In genomic region chr5:43621575-43622299, GRCm38 (mm10) we compare ENCODE assay signal across 12 mouse cellular contexts. TPM values are rescaled to one million over a fixed set of nuclear protein-coding genes. Genes with fewer than 3 reads are reported as not detected.
DNase-seq lines count a peak whose midpoint lies in the region; ATAC-seq and TF ChIP-seq lines count a peak whose summit lies in the region.
"Had no signal": no experiment of that assay in that cellular context is flagged by ENCODE, and none has a peak within 500 bp of the region (broad histone marks: within the 10 kb centered on the region; RNA-seq: fewer than 3 reads in every experiment).

No protein-coding gene starts in this region.

- intact Hi-C loops in heart, postnatal 25 days (cut with DNase I) = no loop called here
- intact Hi-C loops in heart, postnatal 10 days (cut with DNase I) = no loop called here

- peak; percentile 27 to 30 for DNase-seq in kidney, postnatal 4 days
- peak; percentile 62 for DNase-seq in right cerebral cortex, postnatal 4 days
- no peak for DNase-seq in right cerebral cortex, postnatal 36 days (ENCODE audit: low spot score in 2 of 2)
- peak; percentile 62 for DNase-seq in hindbrain, postnatal 0 days (ENCODE audit: low spot score)
- no peak for DNase-seq in heart, postnatal 25 days (ENCODE audit: low spot score)
- DNase-seq in heart, postnatal 10 days = no peak
- DNase-seq: adrenal gland, postnatal 10 days; cerebellum, adult 2 months; thymus, postnatal 14 days had no signal

- no peaks in the 10 kb centered on the region for H3K27me3 ChIP-seq in kidney, embryonic 16.5 days (ENCODE audit: insufficient read depth, low read length)
- H3K27me3 ChIP-seq in hindbrain, postnatal 0 days (ENCODE audit: insufficient read depth, low read length) = no peaks in the 10 kb centered on the region
- H3K27me3 ChIP-seq: embryonic facial prominence, embryonic 12.5 days; limb, embryonic 15.5 days had no signal

- WGBS in kidney, embryonic 16.5 days = 72% methylated on average over 7 of the region's 7 CpGs
- 40% methylated on average over 7 of the region's 7 CpGs for WGBS in hindbrain, postnatal 0 days

- H3K4me1 ChIP-seq in kidney, embryonic 16.5 days (ENCODE audit: insufficient read depth, low read length) = no peaks in the 10 kb centered on the region
- H3K4me1 ChIP-seq in hindbrain, postnatal 0 days (ENCODE audit: insufficient read depth, low read length) = no peaks in the 10 kb centered on the region; the same call in 1 of the 2 replicates
- H3K4me1 ChIP-seq: embryonic facial prominence, embryonic 12.5 days had no signal

- H3K9me3 ChIP-seq in kidney, embryonic 16.5 days (ENCODE audit: low read length) = no peaks in the 10 kb centered on the region
- no peaks in the 10 kb centered on the region for H3K9me3 ChIP-seq in hindbrain, postnatal 0 days (ENCODE audit: low read length)
- H3K9me3 ChIP-seq: embryonic facial prominence, embryonic 12.5 days; limb, embryonic 15.5 days had no signal

- no peak overlapping the region for H3K4me2 ChIP-seq in kidney, embryonic 16.5 days (replicated peaks; ENCODE audit: low read depth, low read length)
- H3K4me2 ChIP-seq in hindbrain, postnatal 0 days (ENCODE audit: low read depth, low read length) = no peak overlapping the region
- H3K4me2 ChIP-seq: embryonic facial prominence, embryonic 12.5 days; limb, embryonic 15.5 days had no signal

- no peak for ATAC-seq in kidney, embryonic 16.5 days (ENCODE audit: low FRiP score, low TSS enrichment)
- ATAC-seq in hindbrain, postnatal 0 days = peak; percentile 56; the same call in 1 of the 2 replicates

- no peak overlapping the region for H3K27ac ChIP-seq in kidney, embryonic 16.5 days (ENCODE audit: low read length)
- peak overlapping the region; percentile 22; the same call in 1 of the 2 replicates for H3K27ac ChIP-seq in hindbrain, postnatal 0 days
- H3K27ac ChIP-seq: embryonic facial prominence, embryonic 12.5 days; limb, embryonic 15.5 days had no signal

- H3K36me3 ChIP-seq in kidney, embryonic 16.5 days (ENCODE audit: insufficient read depth, low read length) = no peaks in the 10 kb centered on the region
- H3K36me3 ChIP-seq in hindbrain, postnatal 0 days (ENCODE audit: insufficient read depth, low read length) = no peaks in the 10 kb centered on the region
- H3K36me3 ChIP-seq: embryonic facial prominence, embryonic 12.5 days; limb, embryonic 15.5 days had no signal

- H3K9ac ChIP-seq in kidney, embryonic 16.5 days (replicated peaks; ENCODE audit: low read length) = no peak overlapping the region
- no peak overlapping the region for H3K9ac ChIP-seq in hindbrain, postnatal 0 days (replicated peaks; ENCODE audit: low read length)
- H3K9ac ChIP-seq: embryonic facial prominence, embryonic 12.5 days; limb, embryonic 15.5 days had no signal

- H3K4me3 ChIP-seq in kidney, embryonic 16.5 days (ENCODE audit: low read length) = no peak overlapping the region
- H3K4me3 ChIP-seq in hindbrain, postnatal 0 days (ENCODE audit: low read length) = no peak overlapping the region
- H3K4me3 ChIP-seq: embryonic facial prominence, embryonic 12.5 days; limb, embryonic 15.5 days had no signal

- peak; percentile 46 for TF ChIP-seq CTCF in hindbrain, postnatal 0 days (IDR thresholded peaks at IDR 0.05; ENCODE audit: low read depth)

RNA-seq across cellular contexts. Expression of gene Cc2d2a, which starts 40.4 kb away (rescaled TPM):
- polyA plus RNA-seq in kidney, embryonic 16.5 days (2015; fragmentation: Nextera tagmentation; extraction: Ambion mirVana) = 14.6 and 16.2 TPM in 2 replicates
- 5.6 and 6.6 TPM in 2 replicates for total RNA-seq in hindbrain, postnatal 0 days (2014; rRNA removed)
- polyA plus RNA-seq in hindbrain, postnatal 0 days (2015; fragmentation: Nextera tagmentation; extraction: Ambion mirVana) = 5.1 and 7.6 TPM in 2 replicates
- 10 to 100 TPM; 11.1 to 13.4 TPM for total RNA-seq in heart, postnatal 25 days (2021)
- 10 to 100 TPM; 10.7 to 13.6 TPM for total RNA-seq in heart, postnatal 10 days (2021)

Comparison
In these comparisons a context has a peak if more than half of its experiments do, and no peak if none do; other contexts are left out.
1. DNase-seq: peak in kidney, postnatal 4 days (2 of 2), right cerebral cortex, postnatal 4 days (single experiment) and hindbrain, postnatal 0 days (single experiment); none in right cerebral cortex, postnatal 36 days (0 of 2), heart, postnatal 25 days (single experiment) and heart, postnatal 10 days (0 of 2).